Mouse (Mus musculus) liver, postnatal 0 days (tissue): ENCODE results near the gene Gpsm3.

Source experiments
- CTCF ChIP-seq: sonication (generic); IDR thresholded peaks from 2 replicates; pipeline ENCODE4 v1.5.1; 2016; ENCODE audit warnings: antibody characterized with exemption, low read depth
- EP300 ChIP-seq: IDR thresholded peaks from 2 replicates; pipeline ENCODE4 v1.6.1; 2016; ENCODE audit warnings: antibody characterized with exemption, low read depth, mild to moderate bottlenecking

GRCm38 (mm10) chr17:34621006-34621405 is 31.4 kb downstream of the Gpsm3 start:
- no peak for TF ChIP-seq EP300
- no peak for TF ChIP-seq CTCF
